Mouse (Mus musculus) midbrain, embryonic 14.5 days (tissue): ENCODE results near the gene Bid. TPM values are rescaled to one million over a fixed set of nuclear protein-coding genes. Genes with fewer than 3 reads are reported as not detected.

Experiments used
- ATAC-seq: fragments of 200-750 bp; cut with Nextera tagmentation; 2 replicates; pipeline ENCODE4 v1.8.0; 2017; ENCODE audit warnings: moderate number of reproducible peaks, moderate library complexity; ENCODE audit not compliant: low FRiP score, low TSS enrichment
- DNase-seq: peaks from one replicate; pipeline ENCODE4 v3.0.0-alpha.2; 2015
- H3K27ac ChIP-seq: fragments of 300-500 bp; sonication (generic); replicated peaks from 2 replicates; pipeline ENCODE4 v1.5.1; 2014; ENCODE audit warnings: mild to moderate bottlenecking, low read depth, low read length, moderate library complexity
- H3K27me3 ChIP-seq: fragments of 300-500 bp; sonication (generic); 2 replicates; pipeline ENCODE4 v1.6.1; 2014; ENCODE audit warnings: low read length, control low read depth, mixed read lengths; ENCODE audit not compliant: control insufficient read depth, insufficient read depth
- H3K36me3 ChIP-seq: fragments of 300-500 bp; sonication (generic); 2 replicates; pipeline ENCODE4 v1.6.1; 2014; ENCODE audit warnings: low read length, control low read depth; ENCODE audit not compliant: control insufficient read depth, insufficient read depth
- H3K4me1 ChIP-seq: fragments of 300-500 bp; sonication (generic); 2 replicates; pipeline ENCODE4 v1.6.1; 2014; ENCODE audit warnings: mild to moderate bottlenecking, antibody characterized with exemption, low read length, control low read depth; ENCODE audit not compliant: control insufficient read depth, insufficient read depth
- H3K4me2 ChIP-seq: fragments of 300-500 bp; sonication (generic); 2 replicates; pipeline ENCODE4 v1.6.1; 2014; ENCODE audit warnings: mild to moderate bottlenecking, low read length, moderate library complexity
- H3K4me3 ChIP-seq: fragments of 300-500 bp; sonication (generic); replicated peaks from 2 replicates; pipeline ENCODE4 v1.5.1; 2014; ENCODE audit warnings: low read depth, low read length
- H3K9ac ChIP-seq: fragments of 300-500 bp; sonication (generic); replicated peaks from 2 replicates; pipeline ENCODE4 v1.6.1; 2014; ENCODE audit warnings: mild to moderate bottlenecking, low read length, moderate library complexity
- H3K9me3 ChIP-seq: fragments of 300-500 bp; sonication (generic); 2 replicates; pipeline ENCODE4 v1.6.1; 2016; ENCODE audit warnings: low read length, control low read depth, mixed read lengths; ENCODE audit not compliant: control insufficient read depth
- WGBS: fragments of 180-500 bp; shearing (Covaris S2); extraction: QIAGEN DNeasy Blood & Tissue Kit; methylation state at CpG from one replicate; pipeline ENCODE4 v1.1.7; 2014; 5-methylcytosine and 5-hydroxymethylcytosine counted together
- polyA plus RNA-seq: library from polyadenylated mRNA; unstranded; fragments of >200 nt; fragmentation: Nextera tagmentation; extraction: Ambion mirVana; gene quantifications from 2 replicates; pipeline ENCODE4 v1.2.1, GENCODE M21; 2014

Gene Bid
- polyA plus RNA-seq, 1 experiment from 2014 or later = 46.4 TPM

DNA sequence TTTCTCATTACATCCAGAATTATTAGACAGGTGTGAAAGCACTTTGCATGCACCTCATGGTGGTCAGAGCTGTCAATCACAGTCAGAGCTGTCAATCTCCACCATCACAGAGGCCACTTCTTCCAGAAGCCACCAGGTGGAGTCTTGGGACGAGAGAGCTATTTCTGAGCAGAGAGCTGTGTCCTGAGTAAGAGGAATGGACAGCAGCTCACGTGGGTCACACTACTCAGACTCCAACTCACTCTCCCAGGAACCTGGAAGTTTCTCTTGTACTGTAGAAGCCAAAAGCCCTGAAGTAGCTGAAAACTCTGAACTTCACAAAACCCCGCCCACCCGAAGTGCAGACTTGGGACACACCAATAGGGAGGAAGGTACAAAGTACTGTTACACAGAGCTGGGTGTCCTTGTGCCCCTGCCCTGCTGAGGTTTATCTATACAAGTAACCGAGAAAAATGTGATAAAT is 13.2 kb downstream of the Bid start:
- Histone ChIP-seq H3K4me2 (no peak overlapping the region), H3K27ac (no peak overlapping the region), H3K27me3 (no peaks in the 10 kb centered on the region), H3K9me3 (no peaks in the 10 kb centered on the region), H3K36me3 (no peaks in the 10 kb centered on the region), H3K4me1 (no peaks in the 10 kb centered on the region), H3K9ac (no peak overlapping the region), H3K4me3 (no peak overlapping the region)
- 63% methylated on average over 5 of the region's 5 CpGs for WGBS
- ATAC-seq (no peak), DNase-seq (peak; percentile 51)

- no peak for DNase-seq
- no peak overlapping the region for H3K4me2 ChIP-seq
- ATAC-seq = no peak
- H3K27ac ChIP-seq = no peak overlapping the region
- no peaks in the 10 kb centered on the region for H3K27me3 ChIP-seq
- H3K9me3 ChIP-seq = no peaks in the 10 kb centered on the region
- no peaks in the 10 kb centered on the region for H3K4me1 ChIP-seq
- no peaks in the 10 kb centered on the region for H3K36me3 ChIP-seq
- no peak overlapping the region for H3K9ac ChIP-seq
- no peak overlapping the region for H3K4me3 ChIP-seq
- WGBS = 91% methylated on average over 14 of the region's 14 CpGs
Observed at GRCm38 (mm10) chr6:120901776-120902645, 14.6 kb downstream of the Bid start.

DNA sequence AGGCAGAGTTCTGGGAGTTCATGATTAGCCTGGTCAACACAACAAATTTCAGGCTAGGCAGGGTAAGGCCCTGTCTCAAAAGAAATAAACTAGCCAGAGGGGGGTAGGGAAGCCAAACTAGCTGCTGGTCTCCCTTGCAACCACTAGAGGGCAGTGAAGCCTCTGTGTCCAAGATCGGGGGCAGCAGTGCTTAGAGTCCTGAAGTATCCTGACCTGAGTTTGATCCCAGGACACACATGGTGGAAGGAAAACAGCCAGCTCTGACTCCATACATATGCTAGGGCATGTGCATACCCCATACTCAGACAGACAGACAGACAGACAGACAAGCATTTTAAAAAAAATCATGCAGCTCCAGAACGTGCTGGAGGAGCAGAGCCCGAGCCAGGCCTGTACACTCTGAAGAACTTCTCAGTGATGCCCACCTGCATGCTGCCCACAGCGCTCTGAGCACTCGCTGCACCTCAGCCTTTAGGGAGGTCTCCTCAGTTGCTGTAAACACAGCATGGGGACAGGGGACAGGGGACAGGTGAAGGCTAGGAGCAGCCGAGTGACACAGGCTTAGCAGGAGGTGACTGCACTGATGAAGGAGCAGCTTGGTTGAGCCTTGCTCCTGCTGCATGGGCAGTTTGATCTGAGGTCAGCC is 18.3 kb downstream of the Bid start:
- Histone ChIP-seq H3K9me3 (no peaks in the 10 kb centered on the region), H3K36me3 (peaks cover 25% of the 10 kb centered on the region), H3K4me2 (no peak overlapping the region), H3K27ac (no peak overlapping the region), H3K4me1 (no peaks in the 10 kb centered on the region), H3K9ac (no peak overlapping the region), H3K27me3 (no peaks in the 10 kb centered on the region), H3K4me3 (no peak overlapping the region)
- ATAC-seq (no peak), DNase-seq (peak; percentile 77)
- WGBS = 67% methylated on average over 6 of the region's 6 CpGs

DNA sequence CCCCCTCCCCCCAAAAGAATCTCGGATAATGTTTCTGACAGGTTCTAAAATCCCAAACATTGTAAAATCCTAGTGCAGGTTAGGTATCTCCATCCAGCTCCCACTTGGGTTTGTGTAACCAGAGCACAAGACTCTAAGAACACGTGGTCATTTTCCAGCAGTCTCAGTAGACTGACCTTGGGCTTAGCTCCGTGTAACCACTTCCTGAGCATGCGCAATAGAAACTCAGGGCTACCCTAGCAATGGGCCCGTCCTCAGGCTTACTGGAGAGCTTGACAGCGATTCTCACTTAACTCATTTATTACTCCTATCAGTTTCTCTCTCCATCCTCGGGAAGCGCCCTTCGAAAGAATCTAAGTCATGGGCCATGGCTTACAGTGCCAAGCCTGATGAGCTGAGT is 22.1 kb downstream of the Bid start:
- Histone ChIP-seq H3K9ac (no peak overlapping the region), H3K9me3 (no peaks in the 10 kb centered on the region), H3K4me3 (no peak overlapping the region), H3K27me3 (no peaks in the 10 kb centered on the region), H3K27ac (no peak overlapping the region), H3K36me3 (peaks cover 48% of the 10 kb centered on the region), H3K4me1 (no peaks in the 10 kb centered on the region), H3K4me2 (no peak overlapping the region)
- WGBS = 93% methylated on average over 9 of the region's 9 CpGs
- DNase-seq (no peak), ATAC-seq (no peak)

DNA sequence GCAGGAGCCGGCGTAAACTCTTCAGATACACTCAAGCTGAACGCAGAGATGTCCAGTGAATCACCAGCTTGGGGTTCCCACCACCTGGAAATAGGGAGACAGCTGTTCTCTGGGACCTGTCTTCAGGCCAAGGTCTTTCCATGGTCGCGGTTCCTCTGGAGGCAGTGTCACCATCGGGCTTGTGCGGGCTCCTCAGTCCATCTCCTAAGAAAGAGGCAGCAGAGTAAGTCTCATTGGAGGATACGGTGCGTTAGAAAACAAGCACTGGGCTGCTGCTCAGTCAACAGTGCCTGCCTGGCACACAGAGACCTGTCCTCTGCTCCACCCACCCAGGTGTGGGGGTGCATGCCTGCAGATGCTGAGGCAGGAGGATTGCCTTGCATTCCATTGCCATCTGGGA is 22.6 kb downstream of the Bid start:
- DNase-seq = no peak
- Histone ChIP-seq H3K27ac (no peak overlapping the region), H3K4me2 (no peak overlapping the region), H3K36me3 (peaks cover 52% of the 10 kb centered on the region), H3K4me1 (no peaks in the 10 kb centered on the region), H3K9ac (no peak overlapping the region), H3K4me3 (no peak overlapping the region), H3K9me3 (no peaks in the 10 kb centered on the region), H3K27me3 (no peaks in the 10 kb centered on the region)
- ATAC-seq = no peak
- WGBS = 97% methylated on average over 9 of the region's 9 CpGs

- WGBS = 93% methylated on average over 17 of the region's 17 CpGs
- H3K36me3 ChIP-seq = peaks cover 55% of the 10 kb centered on the region
- no peaks in the 10 kb centered on the region for H3K27me3 ChIP-seq
- no peaks in the 10 kb centered on the region for H3K4me1 ChIP-seq
- no peak overlapping the region for H3K9ac ChIP-seq
- no peak overlapping the region for H3K27ac ChIP-seq
- no peak overlapping the region for H3K4me3 ChIP-seq
- DNase-seq = no peak
- no peaks in the 10 kb centered on the region for H3K9me3 ChIP-seq
- no peak for ATAC-seq
- H3K4me2 ChIP-seq = no peak overlapping the region
Observed at GRCm38 (mm10) chr6:120886696-120887095, 30.0 kb downstream of the Bid start.

- no peak; the same call in 1 of the 2 replicates for ATAC-seq
Observed at GRCm38 (mm10) chr6:120884436-120884835, 32.2 kb downstream of the Bid start.

GRCm38 (mm10) chr6:120879046-120879445 is 37.6 kb downstream of the Bid start:
- no peak for ATAC-seq
- DNase-seq = no peak
- H3K27me3 ChIP-seq = no peaks in the 10 kb centered on the region
- H3K4me2 ChIP-seq = no peak overlapping the region
- H3K4me3 ChIP-seq = no peak overlapping the region
- H3K27ac ChIP-seq = no peak overlapping the region
- no peak overlapping the region for H3K9ac ChIP-seq
- no peaks in the 10 kb centered on the region for H3K4me1 ChIP-seq
- 94% methylated on average over 5 of the region's 5 CpGs for WGBS
- peaks cover 35% of the 10 kb centered on the region for H3K36me3 ChIP-seq
- no peaks in the 10 kb centered on the region for H3K9me3 ChIP-seq

More at GRCm38 (mm10) chr6:120884436-120884835, 32.2 kb downstream of the Bid start:
- H3K4me1 ChIP-seq = no peaks in the 10 kb centered on the region
- peak; percentile 68 for DNase-seq
- no peaks in the 10 kb centered on the region for H3K9me3 ChIP-seq
- no peak overlapping the region; the same call in 1 of the 2 replicates for H3K27ac ChIP-seq
- H3K4me3 ChIP-seq = no peak overlapping the region
- 52% methylated on average over 6 of the region's 6 CpGs for WGBS
- H3K36me3 ChIP-seq = peaks cover 46% of the 10 kb centered on the region
- H3K27me3 ChIP-seq = no peaks in the 10 kb centered on the region
- H3K9ac ChIP-seq = no peak overlapping the region
- H3K4me2 ChIP-seq = no peak overlapping the region
